Mouse (Mus musculus): ENCODE data around the gene Tcf23.

The Tcf23 gene

DNA sequence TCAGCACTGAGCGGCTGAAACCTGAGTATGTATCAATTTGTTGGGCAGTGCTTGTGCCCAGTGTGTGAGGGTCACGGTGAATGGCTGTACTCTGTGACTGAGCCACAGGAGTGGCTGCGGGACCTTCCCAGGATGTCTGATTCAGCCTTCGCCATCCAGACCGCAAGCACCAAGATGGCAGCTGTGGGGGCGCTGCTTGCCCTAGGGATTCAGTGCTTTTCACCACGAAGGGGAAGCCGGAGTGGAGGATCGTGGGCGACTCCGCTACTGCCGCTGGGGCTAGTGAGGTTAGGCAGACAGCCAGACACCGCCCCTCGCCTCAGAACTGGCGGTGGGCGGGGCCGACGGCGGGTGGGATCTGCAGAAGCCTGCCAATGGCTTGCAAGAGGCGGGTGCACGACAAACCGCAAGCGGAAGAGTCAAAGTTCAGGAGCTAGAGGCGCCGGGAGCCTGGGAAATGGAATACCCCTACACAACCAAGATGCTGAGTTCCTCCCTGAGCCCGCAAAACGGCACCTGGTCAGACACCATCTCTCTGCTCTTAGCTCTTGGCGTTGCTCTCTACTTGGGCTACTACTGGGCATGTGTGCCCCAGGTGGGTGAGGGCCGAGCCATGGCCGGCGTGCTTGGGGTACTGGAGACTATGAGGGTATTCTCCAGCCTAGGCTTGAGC lies 18.7 kb upstream of the Tcf23 start:
- in situ Hi-C loops (cut with MboI, MseI) = no loop called here

- in situ Hi-C loops (cut with MboI, MseI) = no loop called here
These were observed 18.0 kb upstream of the Tcf23 start for GRCm38 (mm10) chr5:30950451-30950850.

- in situ Hi-C loops (cut with MboI, MseI) = no loop called here
These were observed 17.5 kb upstream of the Tcf23 start for GRCm38 (mm10) chr5:30950922-30951321.

GRCm38 (mm10) chr5:30951706-30952105 lies 16.8 kb upstream of the Tcf23 start:
- in situ Hi-C loops (cut with MboI, MseI) = no loop called here

GRCm38 (mm10) chr5:30952551-30952950 lies 15.9 kb upstream of the Tcf23 start:
- in situ Hi-C loops (cut with MboI, MseI) = no loop called here

DNA sequence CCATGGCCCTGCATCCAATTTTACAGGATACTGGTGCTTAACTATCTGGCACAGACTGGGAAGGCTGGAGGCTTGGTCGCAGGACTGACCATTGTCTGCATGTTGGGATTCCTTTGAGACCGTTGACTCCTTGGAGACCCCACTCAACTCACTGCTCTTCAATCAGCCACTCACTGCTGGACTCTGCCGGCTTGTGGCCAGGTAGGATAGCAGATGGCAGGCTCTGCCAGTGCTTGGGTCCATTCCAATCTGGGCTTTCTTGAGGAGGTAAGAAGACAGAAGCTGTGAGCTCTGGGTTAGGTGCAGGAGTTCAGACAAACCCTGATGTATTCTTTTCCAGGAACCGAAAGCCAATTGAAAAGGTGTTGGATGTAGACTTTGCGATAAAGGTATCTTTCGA lies 14.4 kb upstream of the Tcf23 start:
- in situ Hi-C loops (cut with MboI, MseI) = no loop called here

- in situ Hi-C loops (cut with MboI, MseI) = no loop called here
These were observed 13.9 kb upstream of the Tcf23 start for GRCm38 (mm10) chr5:30954556-30954955.

DNA sequence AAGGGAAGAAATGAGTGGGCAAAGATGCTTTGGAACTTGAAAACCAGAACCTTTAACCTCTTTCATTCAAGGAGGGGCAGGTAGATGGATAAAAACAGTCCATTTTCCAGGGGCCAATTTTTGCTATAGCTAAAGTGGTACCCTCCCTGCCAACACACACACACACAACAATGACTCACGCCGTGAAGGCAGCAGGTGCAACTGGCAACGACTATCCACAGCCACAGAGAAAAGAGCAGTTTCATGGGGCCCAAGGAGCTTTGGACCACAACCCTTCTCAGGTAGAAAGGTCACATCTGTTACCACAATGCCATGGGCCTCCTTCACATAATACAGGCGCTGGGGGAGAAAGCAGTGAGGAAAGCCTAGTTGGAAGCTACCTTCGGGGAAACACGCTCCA lies 12.7 kb upstream of the Tcf23 start:
- in situ Hi-C loops (cut with MboI, MseI) = no loop called here

DNA sequence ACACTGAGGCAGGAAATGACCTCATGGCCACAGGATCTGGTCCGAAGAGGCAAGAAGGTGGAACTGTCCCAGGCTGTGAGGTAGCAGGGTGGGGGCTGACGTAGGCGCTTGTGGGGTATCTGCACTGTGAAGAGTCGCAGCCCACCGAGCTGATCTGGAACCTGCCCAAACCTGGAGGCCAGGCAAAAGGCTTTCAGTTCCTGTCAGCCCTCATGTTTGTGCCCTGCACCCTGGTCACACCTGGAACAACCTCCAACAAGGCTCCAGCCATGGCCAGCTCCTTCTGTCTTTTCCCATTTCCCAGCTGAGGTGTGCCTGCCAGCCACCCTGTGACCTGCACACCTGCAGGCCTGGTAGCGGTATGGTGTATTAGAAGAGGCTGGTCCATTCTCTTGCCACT lies 10.6 kb upstream of the Tcf23 start:
- in situ Hi-C loops (cut with MboI, MseI) = no loop called here

- in situ Hi-C loops (cut with MboI, MseI) = no loop called here
These were observed 9.1 kb upstream of the Tcf23 start for GRCm38 (mm10) chr5:30959198-30959854.

DNA sequence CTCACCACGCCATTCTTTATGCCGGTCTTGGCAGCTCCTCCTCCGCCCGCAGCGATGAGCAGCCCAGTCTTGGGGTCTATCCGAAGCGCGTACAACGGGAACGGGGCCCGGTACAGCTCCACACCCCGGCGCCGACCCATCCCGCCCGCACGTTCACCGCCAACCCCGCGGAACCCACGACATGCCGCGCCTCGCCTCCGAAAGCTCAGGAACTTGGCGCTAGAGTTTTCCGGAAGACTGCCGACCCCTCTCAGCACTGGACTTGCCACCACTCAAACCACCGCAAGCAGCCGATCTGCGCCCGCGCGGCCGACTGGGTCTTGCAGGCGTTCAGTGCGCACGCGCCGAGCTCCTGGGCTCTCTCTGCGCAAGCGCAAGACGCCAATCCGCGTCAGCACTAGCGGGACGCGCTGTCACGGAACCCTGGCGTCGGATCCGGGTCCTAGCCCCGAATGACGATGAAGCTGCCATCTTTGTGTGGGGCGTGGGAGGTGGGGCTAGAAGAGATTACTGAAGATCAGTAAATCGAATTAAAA lies 8.4 kb upstream of the Tcf23 start, which contains the start of gene Preb:
Gene Preb, minus strand, starts transcription at position 396 of the 536 bp plus-strand sequence.
- in situ Hi-C loops (cut with MboI, MseI) = no loop called here

- in situ Hi-C loops (cut with MboI, MseI) = no loop called here
These were observed 7.6 kb upstream of the Tcf23 start for GRCm38 (mm10) chr5:30960814-30961213.

DNA sequence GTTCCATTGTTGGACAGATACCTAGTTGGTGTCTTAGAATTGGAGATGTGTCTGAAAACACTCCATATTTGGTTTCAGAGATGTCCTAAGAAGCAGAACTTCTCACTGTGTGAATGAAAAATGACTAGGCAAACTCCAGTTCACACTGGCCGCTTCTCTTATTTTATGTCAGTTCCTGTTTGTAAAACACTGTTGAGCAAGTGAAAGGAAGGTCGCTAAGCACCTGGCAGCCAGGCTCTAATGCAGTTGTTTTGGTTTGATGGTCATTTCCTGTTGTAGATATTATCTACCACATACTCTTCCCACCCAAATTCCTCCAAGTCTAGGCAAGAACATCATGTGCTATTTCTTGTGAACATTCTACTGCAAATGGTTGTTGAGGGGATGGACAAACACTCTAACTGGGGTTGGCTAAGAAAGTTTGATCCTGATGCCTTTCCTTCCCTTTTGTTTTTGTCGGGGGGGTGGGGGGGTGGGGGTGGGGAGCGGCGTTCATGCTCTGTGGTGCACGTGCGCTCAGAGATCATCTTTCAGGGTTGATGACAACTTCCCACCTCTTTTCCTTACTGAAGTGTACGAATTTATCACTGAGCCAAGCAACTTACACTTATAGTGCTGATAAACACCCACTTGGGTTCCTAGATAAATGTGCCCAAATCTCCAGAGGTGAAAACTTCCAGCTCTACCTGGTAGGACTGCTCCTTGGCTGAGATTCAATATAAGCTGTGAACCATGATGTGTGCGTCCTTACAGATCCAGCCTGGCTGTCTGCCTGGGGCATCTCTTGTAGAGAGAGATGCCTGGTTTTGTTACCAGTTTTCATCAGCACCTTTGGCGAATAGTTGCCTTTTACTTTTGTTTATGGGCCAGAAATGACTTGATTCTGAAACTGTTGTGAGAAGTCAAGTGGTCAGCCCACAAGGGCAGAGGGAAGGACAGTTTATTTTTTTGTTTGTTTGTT lies 6.6 kb upstream of the Tcf23 start:
- in situ Hi-C loops (cut with MboI, MseI) = no loop called here

DNA sequence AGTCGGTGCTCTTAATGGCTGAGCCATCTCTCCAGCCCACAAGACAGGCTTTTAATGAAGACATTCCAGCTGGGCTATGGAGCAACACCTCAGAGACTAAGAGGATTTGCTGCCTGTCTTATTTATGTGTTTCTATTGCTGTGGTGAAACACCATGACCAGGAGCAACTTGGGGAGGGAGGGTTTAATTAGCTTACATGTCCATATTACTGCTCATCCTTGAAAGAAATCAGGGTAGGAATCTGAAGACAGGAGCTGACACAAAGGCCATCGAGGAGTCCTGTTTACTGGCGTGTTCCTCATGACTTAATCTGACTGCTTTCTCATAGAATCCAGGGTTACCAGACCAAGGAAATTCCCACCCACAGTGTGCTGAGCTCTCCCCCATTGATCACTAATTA lies 4.5 kb upstream of the Tcf23 start:
- in situ Hi-C loops (cut with MboI, MseI) = no loop called here

GRCm38 (mm10) chr5:30966189-30966588 lies 2.3 kb upstream of the Tcf23 start:
- in situ Hi-C loops (cut with MboI, MseI) = no loop called here

DNA sequence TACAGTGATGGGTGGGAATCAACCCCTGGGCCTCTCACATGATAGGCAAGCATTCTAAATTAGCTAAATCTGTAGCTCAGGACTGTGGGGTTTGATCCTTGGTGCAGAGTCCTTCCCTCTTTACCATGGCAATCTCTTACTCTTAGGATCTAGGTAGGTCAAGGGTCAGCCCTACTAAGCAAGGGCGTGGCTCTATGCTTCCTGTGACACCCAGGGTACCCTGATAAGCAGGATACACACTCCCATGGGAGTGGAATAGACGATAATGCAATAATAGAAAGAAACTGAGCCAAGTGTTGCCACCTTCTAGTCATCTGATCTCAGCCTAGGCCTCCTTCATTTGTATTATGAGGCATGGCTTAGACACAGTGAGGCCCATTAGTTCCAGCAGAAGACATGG lies 978 bp downstream of the Tcf23 start:
- in situ Hi-C loops (cut with MboI, MseI) = no loop called here

GRCm38 (mm10) chr5:30974870-30975656 lies 6.6 kb downstream of the Tcf23 start:
- in situ Hi-C loops (cut with MboI, MseI) = no loop called here

- in situ Hi-C loops (cut with MboI, MseI) = no loop called here
These were observed 13.9 kb downstream of the Tcf23 start for GRCm38 (mm10) chr5:30982357-30982756.

- in situ Hi-C loops (cut with MboI, MseI) = loop anchor here (5.0 kb wide), 1 partner anchor 61 kb away; no protein-coding TSS in a partner anchor
These were observed 24.7 kb downstream of the Tcf23 start for GRCm38 (mm10) chr5:30992980-30993676.

- in situ Hi-C loops (cut with MboI, MseI) = loop anchor here (5.0 kb wide), 1 partner anchor 62 kb away; no protein-coding TSS in a partner anchor
These were observed 25.6 kb downstream of the Tcf23 start for GRCm38 (mm10) chr5:30994074-30994473.
